ENCODE assay signal across 23 mouse cellular contexts in genomic region chr13:115910866-115911449, GRCm38 (mm10).
DNase-seq lines count a peak whose midpoint lies in the region; ATAC-seq lines count a peak whose summit lies in the region.
"Had no signal": no experiment of that assay in that cellular context is flagged by ENCODE, and none has a peak within 500 bp of the region (broad histone marks: within the 10 kb centered on the region; RNA-seq: fewer than 3 reads in every experiment).

No protein-coding gene starts in this region.

- H3K9me3 ChIP-seq in embryonic facial prominence, embryonic 11.5 days (replicated peaks; ENCODE audit: control insufficient read depth, low read length): no peaks in the 10 kb centered on the region
- H3K9me3 ChIP-seq in embryonic facial prominence, embryonic 10.5 days: no peaks in the 10 kb centered on the region
- H3K9me3 ChIP-seq in forebrain, embryonic 13.5 days (replicated peaks): no peaks in the 10 kb centered on the region; the same call in 1 of the 2 replicates
- H3K9me3 ChIP-seq in hindbrain, embryonic 14.5 days (ENCODE audit: control insufficient read depth, low read length): no peaks in the 10 kb centered on the region
- H3K9me3 ChIP-seq in midbrain, embryonic 15.5 days: no peaks in the 10 kb centered on the region
- H3K9me3 ChIP-seq: embryonic facial prominence, embryonic 12.5 days; heart, embryonic 15.5 days; lung, embryonic 15.5 days; neural tube, embryonic 13.5 days had no signal

- no peaks in the 10 kb centered on the region for H3K4me1 ChIP-seq in embryonic facial prominence, embryonic 11.5 days (ENCODE audit: control insufficient read depth, insufficient read depth, low read length)
- H3K4me1 ChIP-seq in embryonic facial prominence, embryonic 10.5 days: no peaks in the 10 kb centered on the region
- peaks cover 14% of the 10 kb centered on the region; the same call in 1 of the 2 replicates for H3K4me1 ChIP-seq in forebrain, embryonic 13.5 days
- 0 out of 2 replicates have a peak, but pooled peaks cover 5% of the 10 kb centered on the region for H3K4me1 ChIP-seq in hindbrain, embryonic 14.5 days (replicated peaks; ENCODE audit: control insufficient read depth, insufficient read depth, low read length)
- no peaks in the 10 kb centered on the region for H3K4me1 ChIP-seq in midbrain, embryonic 15.5 days
- H3K4me1 ChIP-seq: embryonic facial prominence, embryonic 12.5 days; heart, embryonic 15.5 days; lung, embryonic 15.5 days; neural tube, embryonic 13.5 days had no signal

- peak; percentile 48; the same call in 1 of the 2 replicates for ATAC-seq in embryonic facial prominence, embryonic 11.5 days (replicated peaks; ENCODE audit: insufficient number of reproducible peaks, low FRiP score, low TSS enrichment, low read depth)
- ATAC-seq in forebrain, embryonic 13.5 days: peak; percentile 81
- ATAC-seq in hindbrain, embryonic 14.5 days (ENCODE audit: low FRiP score): peak; percentile 62; the same call in 1 of the 2 replicates
- peak; percentile 82 for ATAC-seq in midbrain, embryonic 15.5 days (replicated peaks)
- ATAC-seq: activated CD4-positive, CD25-positive, alpha-beta regulatory T cell, adult 4 months; CD4-positive, CD25-positive, alpha-beta regulatory T cell, adult 4 months had no signal

- H3K27me3 ChIP-seq in embryonic facial prominence, embryonic 11.5 days (ENCODE audit: control insufficient read depth, insufficient read depth, low read length): no peaks in the 10 kb centered on the region
- no peaks in the 10 kb centered on the region for H3K27me3 ChIP-seq in embryonic facial prominence, embryonic 10.5 days (replicated peaks; ENCODE audit: low read depth, poor library complexity, severe bottlenecking)
- H3K27me3 ChIP-seq in forebrain, embryonic 13.5 days: peaks cover 3% of the 10 kb centered on the region; the same call in 1 of the 2 replicates
- H3K27me3 ChIP-seq in hindbrain, embryonic 14.5 days (ENCODE audit: control insufficient read depth, insufficient read depth, low read length): no peaks in the 10 kb centered on the region
- H3K27me3 ChIP-seq in midbrain, embryonic 15.5 days (replicated peaks): no peaks in the 10 kb centered on the region
- H3K27me3 ChIP-seq: embryonic facial prominence, embryonic 12.5 days; heart, embryonic 15.5 days; lung, embryonic 15.5 days; neural tube, embryonic 13.5 days had no signal

- WGBS in embryonic facial prominence, embryonic 11.5 days: 48% methylated on average over 8 of the region's 8 CpGs
- 52% methylated on average over 8 of the region's 8 CpGs for WGBS in embryonic facial prominence, embryonic 10.5 days
- 5% methylated on average over 8 of the region's 8 CpGs for WGBS in forebrain, embryonic 13.5 days
- 26% methylated on average over 8 of the region's 8 CpGs for WGBS in hindbrain, embryonic 14.5 days
- 16% methylated on average over 8 of the region's 8 CpGs for WGBS in midbrain, embryonic 15.5 days

- DNase-seq in embryonic facial prominence, embryonic 11.5 days (ENCODE audit: low spot score): no peak
- DNase-seq in embryonic facial prominence, embryonic 10.5 days (ENCODE audit: low spot score): no peak
- DNase-seq in hindbrain, embryonic 14.5 days (ENCODE audit: low spot score): no peak
- no peak for DNase-seq in cerebellum, adult 18-20 months
- no peak for DNase-seq in cerebellum, postnatal 4 days (ENCODE audit: low spot score in 2 of 2)
- DNase-seq in spleen, postnatal 4 days (ENCODE audit: low spot score in 2 of 2): no peak
- DNase-seq: adrenal gland, postnatal 14 days; cerebellum, adult 11 months; cerebellum, postnatal 14 days; gastrocnemius, postnatal 25 days; kidney, adult 18-20 months; kidney, postnatal 10 days; right cerebral cortex, postnatal 25 days had no signal

- H3K4me2 ChIP-seq in embryonic facial prominence, embryonic 11.5 days (ENCODE audit: low read depth, low read length): no peak overlapping the region
- H3K4me2 ChIP-seq in forebrain, embryonic 13.5 days: peak overlapping the region; percentile 15
- peak overlapping the region; percentile 36 for H3K4me2 ChIP-seq in hindbrain, embryonic 14.5 days (replicated peaks)
- H3K4me2 ChIP-seq in midbrain, embryonic 15.5 days: peak overlapping the region; percentile 34
- H3K4me2 ChIP-seq: embryonic facial prominence, embryonic 12.5 days; heart, embryonic 15.5 days; lung, embryonic 15.5 days; neural tube, embryonic 13.5 days had no signal

- H3K9ac ChIP-seq in embryonic facial prominence, embryonic 11.5 days (replicated peaks; ENCODE audit: low read length): no peak overlapping the region
- H3K9ac ChIP-seq in forebrain, embryonic 13.5 days: no peak overlapping the region
- no peak overlapping the region for H3K9ac ChIP-seq in hindbrain, embryonic 14.5 days
- no peak overlapping the region for H3K9ac ChIP-seq in midbrain, embryonic 15.5 days
- H3K9ac ChIP-seq: embryonic facial prominence, embryonic 12.5 days; heart, embryonic 15.5 days; liver, embryonic 14.5 days; lung, embryonic 15.5 days; neural tube, embryonic 13.5 days had no signal

- H3K36me3 ChIP-seq in embryonic facial prominence, embryonic 11.5 days (replicated peaks; ENCODE audit: control insufficient read depth, insufficient read depth, low read depth, low read length): no peaks in the 10 kb centered on the region
- no peaks in the 10 kb centered on the region for H3K36me3 ChIP-seq in embryonic facial prominence, embryonic 10.5 days (replicated peaks)
- H3K36me3 ChIP-seq in forebrain, embryonic 13.5 days (ENCODE audit: poor library complexity, severe bottlenecking): no peaks in the 10 kb centered on the region
- no peaks in the 10 kb centered on the region for H3K36me3 ChIP-seq in hindbrain, embryonic 14.5 days (replicated peaks; ENCODE audit: control insufficient read depth, insufficient read depth)
- no peaks in the 10 kb centered on the region for H3K36me3 ChIP-seq in midbrain, embryonic 15.5 days (replicated peaks)
- H3K36me3 ChIP-seq: embryonic facial prominence, embryonic 12.5 days; heart, embryonic 15.5 days; lung, embryonic 15.5 days; neural tube, embryonic 13.5 days had no signal

- no peak overlapping the region for H3K4me3 ChIP-seq in embryonic facial prominence, embryonic 11.5 days (ENCODE audit: low read depth, low read length)
- H3K4me3 ChIP-seq in embryonic facial prominence, embryonic 10.5 days: no peak overlapping the region
- H3K4me3 ChIP-seq in forebrain, embryonic 13.5 days: no peak overlapping the region
- H3K4me3 ChIP-seq in hindbrain, embryonic 14.5 days (replicated peaks; ENCODE audit: low read length): no peak overlapping the region; the same call in 1 of the 2 replicates
- H3K4me3 ChIP-seq in midbrain, embryonic 15.5 days: 0 out of 2 replicates have a peak overlapping the region, but pooled peaks have one; percentile 6
- H3K4me3 ChIP-seq: embryonic facial prominence, embryonic 12.5 days; heart, embryonic 15.5 days; lung, embryonic 15.5 days; neural tube, embryonic 13.5 days had no signal

- no peak overlapping the region for H3K27ac ChIP-seq in embryonic facial prominence, embryonic 11.5 days (replicated peaks; ENCODE audit: low read depth, low read length)
- H3K27ac ChIP-seq in embryonic facial prominence, embryonic 10.5 days (replicated peaks): no peak overlapping the region
- H3K27ac ChIP-seq in forebrain, embryonic 13.5 days: no peak overlapping the region
- H3K27ac ChIP-seq in hindbrain, embryonic 14.5 days: peak overlapping the region; percentile 54; the same call in 1 of the 2 replicates
- no peak overlapping the region for H3K27ac ChIP-seq in midbrain, embryonic 15.5 days
- H3K27ac ChIP-seq: embryonic facial prominence, embryonic 12.5 days; heart, embryonic 15.5 days; liver, embryonic 14.5 days; lung, embryonic 15.5 days; neural tube, embryonic 13.5 days; stomach, postnatal 0 days had no signal
